Mouse (Mus musculus): ENCODE data around the gene Invs. TPM values are rescaled to one million over a fixed set of nuclear protein-coding genes. Genes with fewer than 3 reads are reported as not detected.
A peak's percentile ranks its signal among the peaks of the same experiment; 100 is the strongest.

Invs gene
- 9.3 and 9.8 TPM in 2 replicates for polyA plus RNA-seq (2016; fragmentation: Nextera tagmentation; extraction: Ambion mirVana)

DNA sequence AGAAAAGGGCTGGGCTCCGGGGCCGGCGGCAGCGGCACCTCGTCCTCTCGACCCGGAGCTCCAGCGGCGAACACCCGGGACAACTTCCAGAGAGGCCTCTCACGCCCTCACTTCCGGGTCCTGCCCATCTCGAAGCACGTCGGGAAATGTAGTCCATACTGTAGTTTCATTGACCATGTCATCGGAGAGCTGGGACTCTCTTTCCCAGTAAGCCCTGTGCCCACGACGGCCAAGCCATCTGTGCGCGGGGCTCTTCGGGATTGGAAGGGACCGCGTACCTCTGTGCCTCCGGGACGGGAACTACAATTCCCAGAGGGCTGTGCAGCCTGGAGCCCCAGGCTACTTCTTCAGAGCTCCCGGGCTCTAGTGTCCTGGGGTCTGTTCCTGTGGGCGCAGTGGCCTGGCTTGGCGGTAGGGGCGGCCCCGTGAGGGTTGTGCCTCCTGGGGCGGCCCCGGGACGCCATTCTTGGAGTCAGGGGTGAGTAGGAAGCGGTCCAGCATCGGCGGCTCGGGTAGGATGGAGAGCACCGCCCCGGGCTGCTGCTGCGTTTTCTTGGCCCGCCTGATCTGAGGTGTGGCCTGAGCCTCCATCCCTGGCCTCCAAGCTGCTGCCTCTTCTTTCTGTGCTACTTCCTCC, at the start of gene Invs, which contains the start of gene Erp44:
Gene Invs (plus strand): TSS at position 263 of the 637 bp plus-strand sequence.
Gene Erp44 (minus strand): TSS at position 61 of the 637 bp plus-strand sequence.
- Histone ChIP-seq H3K4me1 (peaks cover 20% of the 10 kb centered on the region), H3K9me3 (no peaks in the 10 kb centered on the region), H3K27me3 (ENCODE audit: poor library complexity, severe bottlenecking) (no peaks in the 10 kb centered on the region), H3K36me3 (replicated peaks) (peaks cover 3% of the 10 kb centered on the region; the same call in 1 of the 2 replicates), H3K27ac (peak within 1 kb of the TSS; percentile 95), H3K4me3 (peak within 1 kb of the TSS; percentile 95)
- WGBS, result under 1% methylated on average over 41 of the region's 41 CpGs
- DNase-seq (ENCODE audit: extremely low spot score, low spot score), result peak; percentile 94

DNA sequence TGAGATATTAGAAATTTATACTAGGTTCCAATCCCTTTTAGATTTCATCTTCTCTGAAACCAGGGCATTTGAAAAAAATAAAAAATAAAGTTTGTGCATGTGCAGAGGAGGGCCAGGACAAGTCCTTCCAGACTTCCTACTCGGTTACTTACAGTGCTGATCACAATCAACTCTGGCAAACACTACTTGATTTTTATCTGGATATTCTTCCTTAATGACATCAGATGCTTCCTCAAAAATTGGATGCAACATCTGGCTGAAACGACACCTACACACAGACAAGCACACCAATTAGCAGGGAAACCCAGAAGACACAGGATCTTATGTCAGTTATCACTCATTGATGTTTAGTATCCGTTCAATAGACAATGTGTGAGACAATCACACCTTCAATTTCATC, 42.8 kb upstream of the Invs start:
- H3K36me3 ChIP-seq (replicated peaks), result peaks cover 14% of the 10 kb centered on the region

DNA sequence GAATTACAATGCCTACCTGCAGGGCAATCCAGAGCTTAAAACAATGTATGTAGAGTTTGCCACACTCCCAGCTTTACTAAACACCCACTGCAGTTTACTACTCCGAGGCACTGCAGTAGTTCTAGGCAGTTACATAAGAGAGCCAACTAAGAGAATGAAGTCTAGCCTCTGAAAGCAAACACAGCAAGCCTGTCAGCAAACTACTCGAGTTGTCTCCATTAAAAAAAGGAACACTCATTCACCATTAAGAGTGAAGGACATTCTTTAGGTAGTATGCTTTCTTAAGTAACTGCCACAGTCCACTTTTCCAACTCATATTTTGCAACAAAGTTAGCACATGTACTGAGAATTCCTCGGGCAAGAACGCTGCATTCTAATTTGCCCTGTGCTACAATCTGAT, 40.5 kb upstream of the Invs start:
- Histone ChIP-seq H3K9me3 (no peaks in the 10 kb centered on the region), H3K4me1 (no peaks in the 10 kb centered on the region), H3K4me3 (no peak overlapping the region), H3K36me3 (replicated peaks) (peaks cover 14% of the 10 kb centered on the region), H3K27ac (no peak overlapping the region), H3K27me3 (ENCODE audit: poor library complexity, severe bottlenecking) (no peaks in the 10 kb centered on the region)
- WGBS, result 96% methylated on average over 4 of the region's 4 CpGs
- no peak for DNase-seq (ENCODE audit: extremely low spot score, low spot score)

More for the DNA sequence above, 42.8 kb upstream of the Invs start:
- DNase-seq (ENCODE audit: extremely low spot score, low spot score), result no peak
- 92% methylated on average over 3 of the region's 3 CpGs for WGBS
- Histone ChIP-seq H3K27ac (no peak overlapping the region), H3K4me3 (no peak overlapping the region), H3K9me3 (no peaks in the 10 kb centered on the region), H3K4me1 (no peaks in the 10 kb centered on the region), H3K27me3 (ENCODE audit: poor library complexity, severe bottlenecking) (no peaks in the 10 kb centered on the region)

DNA sequence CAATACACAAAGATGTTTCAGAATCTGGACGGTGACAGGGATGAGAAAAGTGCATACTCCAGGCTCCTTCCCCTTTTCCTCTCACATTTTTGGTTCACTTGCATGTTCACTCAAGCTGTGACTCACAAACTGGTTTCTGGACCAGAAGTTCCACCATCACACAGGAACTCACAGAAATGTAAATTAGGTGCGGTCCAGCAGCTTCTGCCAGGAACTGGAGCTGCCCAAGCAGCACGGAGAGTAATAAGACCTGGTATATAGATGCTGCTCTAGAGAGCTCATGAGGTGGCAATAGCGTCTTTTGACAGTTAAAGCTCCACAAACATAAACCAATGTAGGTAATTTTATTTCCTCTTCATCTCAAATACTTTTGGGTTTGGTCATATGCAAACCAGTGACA, 37.1 kb upstream of the Invs start:
- no peak overlapping the region for H3K4me3 ChIP-seq
- WGBS, result 87% methylated on average over 4 of the region's 4 CpGs
- H3K9me3 ChIP-seq, result no peaks in the 10 kb centered on the region
- no peaks in the 10 kb centered on the region; the same call in 1 of the 2 replicates for H3K36me3 ChIP-seq (replicated peaks)
- no peak for DNase-seq (ENCODE audit: extremely low spot score, low spot score)
- no peaks in the 10 kb centered on the region for H3K4me1 ChIP-seq
- no peak overlapping the region for H3K27ac ChIP-seq
- no peaks in the 10 kb centered on the region for H3K27me3 ChIP-seq (ENCODE audit: poor library complexity, severe bottlenecking)

DNA sequence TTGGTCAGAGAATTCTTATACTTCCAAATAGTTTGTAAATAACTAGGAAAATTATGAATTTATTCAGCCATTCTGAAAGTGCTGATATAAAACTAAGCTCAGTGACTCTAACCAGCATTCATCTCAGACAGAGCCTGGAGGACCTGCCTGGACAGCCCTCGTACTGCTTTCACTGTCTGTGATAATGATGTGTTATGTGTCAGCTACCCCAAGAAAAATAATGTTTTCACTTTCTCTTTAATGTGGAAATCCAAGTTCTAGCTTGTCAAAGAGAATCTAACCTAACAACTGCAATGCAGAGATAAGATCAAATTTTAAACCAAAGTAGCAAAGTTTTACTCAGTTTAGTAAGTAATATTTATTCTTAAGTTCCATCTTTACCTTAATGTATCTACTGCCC, 35.8 kb upstream of the Invs start:
- 91% methylated on average over 1 of the region's 1 CpGs for WGBS
- Histone ChIP-seq H3K36me3 (replicated peaks) (no peaks in the 10 kb centered on the region; the same call in 1 of the 2 replicates), H3K27me3 (ENCODE audit: poor library complexity, severe bottlenecking) (no peaks in the 10 kb centered on the region), H3K27ac (no peak overlapping the region), H3K9me3 (no peaks in the 10 kb centered on the region), H3K4me3 (no peak overlapping the region), H3K4me1 (no peaks in the 10 kb centered on the region)
- DNase-seq (ENCODE audit: extremely low spot score, low spot score), result no peak

DNA sequence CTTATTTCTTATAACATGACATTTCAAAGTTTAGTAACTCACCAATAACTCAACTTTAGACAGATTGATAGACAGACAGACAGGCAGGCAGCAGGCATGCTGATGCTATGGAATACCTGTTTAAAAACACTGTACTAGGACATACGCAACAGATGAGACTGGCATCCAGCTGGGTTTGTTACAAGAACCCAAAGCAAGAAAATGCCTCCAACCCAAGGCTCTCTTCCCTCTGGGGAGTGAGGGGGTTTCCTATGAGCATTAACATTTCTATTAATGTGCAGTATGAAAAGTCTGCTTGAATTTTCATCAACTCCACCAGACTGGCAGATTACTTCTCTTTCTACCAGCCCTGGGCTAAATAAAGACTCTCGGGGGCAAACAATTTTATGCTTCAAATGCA, 35.3 kb upstream of the Invs start:
- Histone ChIP-seq H3K4me3 (no peak overlapping the region), H3K36me3 (replicated peaks) (no peaks in the 10 kb centered on the region; the same call in 1 of the 2 replicates), H3K9me3 (no peaks in the 10 kb centered on the region), H3K4me1 (no peaks in the 10 kb centered on the region), H3K27ac (no peak overlapping the region), H3K27me3 (ENCODE audit: poor library complexity, severe bottlenecking) (no peaks in the 10 kb centered on the region)
- WGBS, result 89% methylated on average over 2 of the region's 2 CpGs
- DNase-seq (ENCODE audit: extremely low spot score, low spot score), result no peak

DNA sequence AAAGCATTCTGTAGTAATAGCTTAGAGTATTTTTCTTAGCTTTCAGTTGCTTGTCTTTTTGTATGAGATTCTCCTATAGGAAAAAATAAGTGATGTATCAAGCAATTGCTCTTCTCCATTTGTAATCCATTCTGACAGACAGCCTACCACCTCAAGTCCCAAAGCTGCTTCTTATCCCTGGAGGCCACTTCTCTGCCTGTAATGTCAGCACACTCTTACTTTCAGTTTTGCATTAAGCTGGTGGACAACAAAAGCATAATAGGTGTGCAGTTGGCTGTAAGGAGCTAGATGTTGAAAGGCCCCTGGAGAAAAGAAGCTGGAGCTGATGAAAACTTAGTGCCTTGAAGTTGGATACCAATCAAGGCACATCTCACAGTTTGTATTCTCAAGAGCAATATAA, 26.3 kb upstream of the Invs start:
- H3K27me3 ChIP-seq (ENCODE audit: poor library complexity, severe bottlenecking), result no peaks in the 10 kb centered on the region
- no peak for DNase-seq (ENCODE audit: extremely low spot score, low spot score)
- no peak overlapping the region for H3K4me3 ChIP-seq
- 0 out of 2 replicates have a peak, but pooled peaks cover 2% of the 10 kb centered on the region for H3K36me3 ChIP-seq (replicated peaks)
- peaks cover 5% of the 10 kb centered on the region; the same call in 1 of the 2 replicates for H3K9me3 ChIP-seq
- H3K27ac ChIP-seq, result no peak overlapping the region
- peaks cover 4% of the 10 kb centered on the region; the same call in 1 of the 2 replicates for H3K4me1 ChIP-seq

DNA sequence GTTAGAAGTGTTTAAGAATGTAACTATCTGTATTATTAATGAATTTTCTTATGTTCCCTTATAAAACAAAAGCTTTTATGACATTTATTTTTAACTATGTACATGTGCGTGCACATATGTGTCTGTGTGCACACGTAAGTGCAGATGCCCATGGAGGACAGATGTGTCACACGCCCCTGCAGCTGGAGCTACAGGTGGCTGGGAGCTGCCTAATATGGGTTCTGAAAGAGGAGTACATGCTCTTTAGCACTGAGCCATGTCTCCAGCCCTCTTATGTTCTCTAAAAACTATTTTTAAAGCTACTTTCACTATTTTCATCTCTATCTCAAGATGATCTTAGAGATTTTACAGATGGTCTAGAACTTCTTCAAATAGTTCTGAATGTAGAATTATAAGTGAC, 21.5 kb upstream of the Invs start:
- DNase-seq (ENCODE audit: extremely low spot score, low spot score), result no peak
- WGBS, result 96% methylated on average over 3 of the region's 3 CpGs
- H3K4me1 ChIP-seq, result peaks cover 4% of the 10 kb centered on the region; the same call in 1 of the 2 replicates
- H3K36me3 ChIP-seq (replicated peaks), result 0 out of 2 replicates have a peak, but pooled peaks cover 2% of the 10 kb centered on the region
- no peak overlapping the region for H3K4me3 ChIP-seq
- no peak overlapping the region for H3K27ac ChIP-seq
- no peaks in the 10 kb centered on the region for H3K9me3 ChIP-seq
- H3K27me3 ChIP-seq (ENCODE audit: poor library complexity, severe bottlenecking), result no peaks in the 10 kb centered on the region

DNA sequence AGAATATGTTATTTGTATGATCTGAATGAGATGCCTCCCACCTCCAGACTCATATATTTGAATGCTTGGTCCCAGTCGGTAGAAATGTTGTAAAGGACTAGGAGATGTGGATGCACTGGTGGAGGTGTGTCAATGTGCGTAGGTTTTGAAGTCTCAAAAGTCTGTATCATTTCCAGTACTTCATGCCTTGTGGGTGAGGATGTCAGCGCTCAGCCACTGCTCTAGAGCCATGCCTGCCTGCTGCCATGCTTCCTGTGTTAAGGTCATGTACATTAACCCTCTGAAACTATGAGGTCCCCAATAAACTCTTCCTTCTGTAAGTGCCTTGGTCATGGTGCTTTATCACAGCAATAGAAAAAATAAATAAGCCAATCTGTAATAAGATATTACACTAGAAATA, 11.9 kb upstream of the Invs start:
- H3K27me3 ChIP-seq (ENCODE audit: poor library complexity, severe bottlenecking), result no peaks in the 10 kb centered on the region
- H3K9me3 ChIP-seq, result no peaks in the 10 kb centered on the region
- no peak overlapping the region for H3K27ac ChIP-seq
- 91% methylated on average over 3 of the region's 3 CpGs for WGBS
- peaks cover 11% of the 10 kb centered on the region; the same call in 1 of the 2 replicates for H3K4me1 ChIP-seq
- H3K36me3 ChIP-seq (replicated peaks), result no peaks in the 10 kb centered on the region
- DNase-seq (ENCODE audit: extremely low spot score, low spot score), result no peak
- no peak overlapping the region for H3K4me3 ChIP-seq

DNA sequence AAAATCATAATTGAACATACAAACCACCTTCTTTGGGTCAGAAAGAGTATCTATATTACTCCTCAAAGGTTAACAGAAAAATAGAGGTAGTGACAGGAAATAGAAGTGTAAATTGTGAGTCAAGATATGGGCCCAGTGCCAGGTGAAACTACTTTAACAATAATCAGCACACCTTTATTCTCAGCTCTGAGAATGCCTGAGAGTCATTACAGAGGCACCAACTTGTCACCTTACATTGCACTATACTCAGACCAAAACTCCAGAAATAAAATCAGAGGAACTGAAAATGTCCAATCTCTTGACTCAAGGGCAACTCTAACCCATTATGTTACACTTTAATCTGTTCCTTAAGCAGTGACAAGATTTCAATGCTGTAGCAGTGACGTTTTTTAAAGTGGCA, 11.4 kb upstream of the Invs start:
- H3K4me1 ChIP-seq, result peaks cover 11% of the 10 kb centered on the region; the same call in 1 of the 2 replicates
- peaks cover 1% of the 10 kb centered on the region; the same call in 1 of the 2 replicates for H3K36me3 ChIP-seq (replicated peaks)
- no peaks in the 10 kb centered on the region for H3K27me3 ChIP-seq (ENCODE audit: poor library complexity, severe bottlenecking)
- 78% methylated on average over 1 of the region's 1 CpGs for WGBS
- H3K27ac ChIP-seq, result no peak overlapping the region
- DNase-seq (ENCODE audit: extremely low spot score, low spot score), result no peak
- H3K4me3 ChIP-seq, result no peak overlapping the region
- no peaks in the 10 kb centered on the region for H3K9me3 ChIP-seq

DNA sequence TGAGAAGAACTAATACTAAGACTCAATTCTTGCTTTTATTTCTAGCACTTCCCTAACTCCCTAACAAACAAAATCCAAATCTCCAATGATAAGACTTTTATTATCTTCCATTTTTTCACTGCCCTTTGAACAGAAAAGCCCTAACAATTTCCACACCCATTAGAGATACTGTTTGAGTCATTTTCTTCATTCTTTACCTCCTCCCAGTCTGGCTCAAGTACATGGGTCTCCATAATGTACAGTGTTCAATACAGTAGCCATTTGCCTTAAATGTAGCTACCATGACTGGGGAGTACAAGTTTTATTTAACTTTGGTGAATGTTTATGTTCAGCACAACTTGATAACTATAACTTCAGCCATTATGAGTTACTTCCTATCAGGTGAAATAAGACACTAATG, 9.0 kb upstream of the Invs start:
- no peak overlapping the region for H3K4me3 ChIP-seq
- H3K27me3 ChIP-seq (ENCODE audit: poor library complexity, severe bottlenecking), result no peaks in the 10 kb centered on the region
- no peaks in the 10 kb centered on the region for H3K9me3 ChIP-seq
- peaks cover 11% of the 10 kb centered on the region; the same call in 1 of the 2 replicates for H3K4me1 ChIP-seq
- DNase-seq (ENCODE audit: extremely low spot score, low spot score), result no peak
- H3K36me3 ChIP-seq (replicated peaks), result peaks cover 18% of the 10 kb centered on the region
- H3K27ac ChIP-seq, result no peak overlapping the region

DNA sequence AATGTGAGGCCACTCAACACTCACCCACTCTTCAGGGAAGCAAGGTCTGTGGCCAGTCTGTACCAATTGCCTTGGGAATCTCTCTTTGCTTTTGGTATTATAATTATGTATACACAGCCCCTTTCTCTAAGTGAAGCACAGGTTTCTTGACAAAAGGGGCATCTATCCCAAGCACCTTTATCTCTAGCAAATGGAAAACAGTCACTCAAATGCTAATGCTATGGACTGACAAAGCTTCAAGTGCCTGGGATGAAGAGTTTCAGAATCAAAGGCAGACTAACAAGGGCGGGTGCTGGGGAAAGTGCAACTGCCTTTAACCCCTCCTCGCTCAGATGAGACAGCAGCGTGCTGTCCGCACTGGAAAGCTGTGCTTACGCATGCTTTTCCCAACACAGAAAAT, 7.7 kb upstream of the Invs start:
- 51% methylated on average over 5 of the region's 5 CpGs for WGBS
- no peaks in the 10 kb centered on the region for H3K9me3 ChIP-seq

DNA sequence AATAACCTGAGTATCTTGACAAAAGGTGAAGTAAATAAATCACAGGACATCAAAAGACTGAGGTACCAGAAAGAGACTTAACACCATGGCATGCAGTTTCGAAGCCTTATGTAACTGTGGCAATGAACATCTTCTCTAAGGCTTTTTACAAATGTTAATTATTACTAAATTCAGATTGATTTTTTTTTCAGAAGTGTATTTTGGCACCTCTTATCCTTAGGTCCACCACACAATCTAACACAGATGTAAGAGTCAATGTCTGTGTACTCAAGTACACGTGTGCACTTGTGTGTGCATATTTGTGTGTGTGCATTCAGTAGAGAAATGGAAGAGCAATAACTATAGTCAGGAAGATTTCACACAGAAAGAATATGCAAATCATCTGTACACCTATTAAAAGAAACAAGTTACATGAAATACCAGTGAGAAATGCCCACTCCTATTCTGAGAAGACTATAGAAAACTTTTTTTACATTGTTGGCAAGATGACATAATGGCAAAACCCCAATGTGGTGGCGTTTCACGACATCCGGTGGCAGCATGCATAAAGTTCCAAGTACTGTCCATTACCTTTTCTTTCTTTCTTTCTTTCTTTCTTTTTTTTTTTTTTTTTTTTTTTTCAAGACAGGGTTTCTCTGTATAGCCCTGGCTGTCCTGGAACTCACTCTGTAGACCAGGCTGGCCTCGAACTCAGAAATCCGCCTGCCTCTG, 6.3 kb upstream of the Invs start:
- Histone ChIP-seq H3K36me3 (replicated peaks) (peaks cover 18% of the 10 kb centered on the region), H3K4me1 (peaks cover 15% of the 10 kb centered on the region), H3K27me3 (ENCODE audit: poor library complexity, severe bottlenecking) (no peaks in the 10 kb centered on the region), H3K9me3 (no peaks in the 10 kb centered on the region), H3K4me3 (no peak overlapping the region), H3K27ac (no peak overlapping the region)
- WGBS, result 95% methylated on average over 7 of the region's 7 CpGs
- no peak for DNase-seq (ENCODE audit: extremely low spot score, low spot score)

More for the DNA sequence above, 7.7 kb upstream of the Invs start:
- Histone ChIP-seq H3K4me1 (peaks cover 11% of the 10 kb centered on the region; the same call in 1 of the 2 replicates), H3K4me3 (no peak overlapping the region), H3K36me3 (replicated peaks) (peaks cover 18% of the 10 kb centered on the region), H3K27me3 (ENCODE audit: poor library complexity, severe bottlenecking) (no peaks in the 10 kb centered on the region), H3K27ac (no peak overlapping the region)
- DNase-seq (ENCODE audit: extremely low spot score, low spot score), result no peak

Data from forebrain, embryonic 10.5 days (tissue).